Comparison of ENCODE assay signal across 15 mouse cellular contexts in genomic region chrX:143313166-143313565, GRCm38 (mm10).
"Had no signal": no experiment of that assay in that cellular context is flagged by ENCODE, and none has a peak within 500 bp of the region (broad histone marks: within the 10 kb centered on the region; RNA-seq: fewer than 3 reads in every experiment).

No protein-coding gene starts in this region.

- H3K36me3 ChIP-seq: midbrain, embryonic 10.5 days; midbrain, embryonic 12.5 days; neural tube, embryonic 12.5 days; stomach, embryonic 15.5 days had no signal

- H3K4me2 ChIP-seq: lung, embryonic 14.5 days; midbrain, embryonic 12.5 days; neural tube, embryonic 12.5 days; stomach, embryonic 15.5 days had no signal

- H3K4me3 ChIP-seq: midbrain, embryonic 10.5 days; midbrain, embryonic 12.5 days; neural tube, embryonic 12.5 days; stomach, embryonic 15.5 days had no signal

- DNase-seq: lung, adult 18-20 months; lung, embryonic 14.5 days; lung, postnatal 10 days; lung, postnatal 4 days; midbrain, embryonic 14.5 days; retina, postnatal 1 day; right cerebral cortex, adult 18-20 months; right cerebral cortex, postnatal 14 days; thymus, adult 2 months; thymus, postnatal 25 days; thymus, postnatal 4 days had no signal

- H3K27me3 ChIP-seq: neural tube, embryonic 12.5 days; stomach, embryonic 15.5 days had no signal
